Mouse (Mus musculus) ES-Bruce4 (cell line): ENCODE measurements around the gene Adgrl2. TPM values are rescaled to one million over a fixed set of nuclear protein-coding genes. Genes with fewer than 3 reads are reported as not detected.

Experiments used
- H3K27ac ChIP-seq: 2 replicates; pipeline ENCODE4 v1.5.1; 2012; ENCODE audit warnings: low read length, inconsistent platforms; ENCODE audit not compliant: insufficient read depth
- H3K27me3 ChIP-seq: 2 replicates; pipeline ENCODE4 v1.6.1; 2012; ENCODE audit warnings: mild to moderate bottlenecking, low read length, inconsistent platforms; ENCODE audit not compliant: control insufficient read depth, poor library complexity, insufficient read depth, severe bottlenecking
- H3K36me3 ChIP-seq: 2 replicates; pipeline ENCODE4 v1.6.1; 2012; ENCODE audit warnings: inconsistent platforms, mild to moderate bottlenecking, low read length, moderate library complexity; ENCODE audit not compliant: control insufficient read depth, poor library complexity, insufficient read depth, severe bottlenecking
- H3K4me1 ChIP-seq: one replicate; pipeline ENCODE4 v1.8.1; 2011; ENCODE audit warnings: low read length; ENCODE audit not compliant: control insufficient read depth, insufficient read depth
- H3K4me3 ChIP-seq: 2 replicates; pipeline ENCODE4 v1.5.1; 2011; ENCODE audit warnings: low read depth, mild to moderate bottlenecking, low read length
- H3K9ac ChIP-seq: 2 replicates; pipeline ENCODE4 v1.6.1; 2012; ENCODE audit warnings: low read depth, mild to moderate bottlenecking, inconsistent platforms; ENCODE audit not compliant: poor library complexity, severe bottlenecking
- H3K9me3 ChIP-seq: replicated peaks from 2 replicates; pipeline ENCODE4 v1.6.1; 2012; ENCODE audit warnings: mild to moderate bottlenecking, low read length, inconsistent platforms; ENCODE audit not compliant: control insufficient read depth, poor library complexity, insufficient read depth, severe bottlenecking
- CTCF ChIP-seq: IDR thresholded peaks from one replicate; pipeline ENCODE4 v1.8.1; 2011; ENCODE audit warnings: low read depth, low read length
- EP300 ChIP-seq: IDR thresholded peaks from 2 replicates; pipeline ENCODE4 v1.6.1; 2011; ENCODE audit warnings: low read depth, low read length; ENCODE audit not compliant: insufficient read depth
- POLR2A ChIP-seq: IDR thresholded peaks from one replicate; pipeline ENCODE4 v1.8.1; 2011; ENCODE audit warnings: low read length; ENCODE audit not compliant: insufficient read depth
- polyA plus RNA-seq: library from polyadenylated mRNA; stranded (reverse); fragments of >200 nt; gene quantifications from 2 replicates; pipeline ENCODE4 v1.2.4, GENCODE M21; 2011; ENCODE audit warnings: low read depth; ENCODE audit not compliant: missing spikeins, insufficient read depth, insufficient read length

Gene Adgrl2
- polyA plus RNA-seq, 1 experiment: 133 TPM

DNA sequence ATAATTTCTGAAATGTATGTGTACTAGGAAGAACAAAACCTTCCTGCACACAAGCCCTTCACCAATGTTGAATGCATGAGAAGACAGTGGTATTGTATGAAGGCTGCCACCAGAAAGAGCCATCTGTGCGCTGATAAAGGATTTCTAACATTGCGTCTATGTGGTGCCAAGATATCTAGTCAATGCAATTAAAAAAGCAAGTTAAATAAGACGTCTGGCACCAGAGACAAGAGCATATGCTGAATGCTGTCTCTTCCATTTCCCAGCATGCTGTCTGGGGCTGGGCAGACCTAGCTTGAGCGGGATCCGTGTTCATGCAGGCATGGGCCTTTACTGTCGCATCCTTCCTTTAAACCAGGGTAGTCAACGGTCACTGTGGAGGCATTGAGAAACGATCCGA, 55.3 kb downstream of the Adgrl2 start:
- no peak overlapping the region for H3K4me3 ChIP-seq
- H3K9me3 ChIP-seq: no peaks in the 10 kb centered on the region
- H3K9ac ChIP-seq: no peak overlapping the region
- no peaks in the 10 kb centered on the region for H3K27me3 ChIP-seq
- TF ChIP-seq POLR2A (no peak), EP300 (no peak), CTCF (no peak)
- H3K4me1 ChIP-seq: no peaks in the 10 kb centered on the region
- no peaks in the 10 kb centered on the region; the same call in 1 of the 2 replicates for H3K36me3 ChIP-seq
- H3K27ac ChIP-seq: no peak overlapping the region

DNA sequence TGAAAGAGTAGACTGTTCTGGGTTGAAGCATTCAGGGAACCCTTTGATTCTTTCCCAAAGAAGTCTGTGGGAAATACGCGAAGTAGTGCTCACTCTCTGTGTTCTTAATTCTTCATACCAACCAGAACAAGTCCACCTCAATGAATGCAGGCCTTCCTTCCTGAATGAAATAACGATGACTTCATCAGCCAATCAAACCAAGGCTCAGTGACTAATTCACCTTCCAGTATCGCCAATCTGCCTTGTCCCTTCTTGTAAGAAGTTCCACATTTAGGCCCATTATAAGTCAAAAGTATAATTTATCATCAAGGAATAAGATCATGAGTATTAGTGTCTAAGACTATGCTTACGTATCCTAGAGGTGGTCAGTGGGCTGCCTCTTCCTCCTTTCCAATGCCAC, 56.1 kb downstream of the Adgrl2 start:
- no peak overlapping the region for H3K4me3 ChIP-seq
- no peaks in the 10 kb centered on the region for H3K9me3 ChIP-seq
- no peaks in the 10 kb centered on the region for H3K4me1 ChIP-seq
- TF ChIP-seq POLR2A: no peak
- no peak overlapping the region for H3K9ac ChIP-seq
- no peaks in the 10 kb centered on the region; the same call in 1 of the 2 replicates for H3K36me3 ChIP-seq
- H3K27me3 ChIP-seq: no peaks in the 10 kb centered on the region
- no peak overlapping the region for H3K27ac ChIP-seq

DNA sequence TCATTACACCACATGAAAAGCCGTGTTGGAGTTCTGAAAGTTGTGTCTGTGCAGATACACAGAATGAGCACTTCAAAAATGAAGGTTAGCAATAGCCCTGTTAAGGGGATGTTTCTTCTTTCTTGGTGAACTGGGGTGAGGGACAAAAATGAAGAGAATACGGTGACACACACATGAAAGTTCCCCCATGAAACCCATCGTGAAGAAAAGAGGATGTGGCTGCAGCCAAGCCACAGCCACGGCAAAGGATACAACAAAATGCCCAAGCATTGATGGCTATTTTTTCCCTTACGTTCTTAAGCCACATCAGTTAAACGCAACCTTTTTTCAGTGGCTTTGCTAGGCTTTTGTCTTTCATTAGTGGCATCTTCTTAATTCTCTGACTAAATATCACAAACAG, 57.2 kb downstream of the Adgrl2 start:
- Histone ChIP-seq H3K27me3 (no peaks in the 10 kb centered on the region), H3K9ac (no peak overlapping the region), H3K9me3 (no peaks in the 10 kb centered on the region), H3K27ac (no peak overlapping the region), H3K36me3 (no peaks in the 10 kb centered on the region; the same call in 1 of the 2 replicates), H3K4me3 (no peak overlapping the region), H3K4me1 (no peaks in the 10 kb centered on the region)
- TF ChIP-seq EP300 (no peak), POLR2A (no peak), CTCF (no peak)

DNA sequence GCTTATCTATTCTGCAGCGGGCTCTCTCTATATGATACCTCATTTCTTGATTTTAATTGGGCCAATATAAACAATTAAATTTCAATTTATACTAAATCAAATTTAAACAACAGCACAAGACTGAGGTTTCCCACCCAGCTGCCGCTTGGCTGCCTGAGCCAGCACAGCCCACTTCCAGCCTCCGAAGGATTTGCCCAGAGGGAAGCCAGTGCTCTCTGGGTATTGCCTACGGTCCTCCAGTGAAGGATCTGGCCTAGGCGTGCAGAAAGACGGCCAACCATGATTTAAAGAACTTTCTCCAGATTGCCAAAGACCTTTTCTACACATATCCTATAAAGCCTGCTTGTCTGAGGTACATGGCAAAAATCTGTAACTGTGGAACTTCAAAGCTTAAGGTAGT, 59.4 kb downstream of the Adgrl2 start:
- Histone ChIP-seq H3K9ac (no peak overlapping the region), H3K4me1 (peaks cover 1% of the 10 kb centered on the region), H3K27me3 (no peaks in the 10 kb centered on the region), H3K36me3 (no peaks in the 10 kb centered on the region; the same call in 1 of the 2 replicates), H3K4me3 (no peak overlapping the region), H3K27ac (no peak overlapping the region), H3K9me3 (no peaks in the 10 kb centered on the region)
- TF ChIP-seq POLR2A (no peak), CTCF (no peak), EP300 (no peak)

DNA sequence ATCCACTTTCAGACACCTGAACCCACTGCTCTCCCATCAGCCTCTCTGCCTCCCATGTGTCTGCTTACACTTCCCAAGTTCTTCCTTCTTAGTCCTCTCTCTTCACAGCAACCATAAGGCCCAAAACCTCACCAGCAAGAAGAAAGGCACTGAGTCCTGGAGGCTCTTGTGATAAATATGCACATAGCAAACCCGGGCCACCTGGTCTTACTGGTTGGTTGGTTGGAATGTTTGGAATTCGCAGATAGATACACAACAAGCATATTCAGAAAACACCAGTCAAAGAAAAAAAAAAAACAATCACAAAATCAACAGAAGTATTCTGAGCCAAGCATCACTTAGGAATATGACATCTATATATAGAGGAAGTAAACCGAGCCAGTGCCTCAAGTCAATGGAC, 64.0 kb downstream of the Adgrl2 start:
- H3K36me3 ChIP-seq: no peaks in the 10 kb centered on the region
- H3K4me1 ChIP-seq: peaks cover 1% of the 10 kb centered on the region
- no peak overlapping the region for H3K4me3 ChIP-seq
- no peaks in the 10 kb centered on the region for H3K27me3 ChIP-seq
- TF ChIP-seq CTCF: no peak
- TF ChIP-seq EP300: no peak
- TF ChIP-seq POLR2A: no peak
- H3K27ac ChIP-seq: no peak overlapping the region
- no peaks in the 10 kb centered on the region for H3K9me3 ChIP-seq
- H3K9ac ChIP-seq: no peak overlapping the region

DNA sequence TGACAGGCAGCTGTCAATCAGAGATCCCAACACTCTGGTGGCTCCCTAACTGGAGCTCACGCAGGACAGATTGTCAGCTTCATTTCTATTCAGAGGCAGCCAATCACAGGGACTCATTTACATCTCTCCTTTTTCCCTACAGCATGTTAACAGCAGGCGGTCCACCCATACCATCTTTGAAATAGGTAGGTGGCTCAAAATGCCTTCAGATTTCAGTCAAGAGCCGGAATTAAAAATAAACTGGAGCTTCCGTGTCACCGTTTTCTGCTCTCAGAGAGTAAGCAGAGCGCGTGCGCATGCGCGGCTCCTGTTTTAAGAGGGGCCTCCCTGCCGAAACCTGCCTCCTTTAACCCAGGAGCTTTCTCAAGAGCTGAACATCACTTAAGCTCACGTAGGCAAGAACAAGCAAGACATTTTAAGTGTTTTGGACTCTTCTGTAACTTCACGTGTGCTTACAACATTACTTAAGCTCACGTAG, 67.7 kb downstream of the Adgrl2 start:
- H3K4me1 ChIP-seq: peaks cover 3% of the 10 kb centered on the region

More for the DNA sequence above, 67.7 kb downstream of the Adgrl2 start:
- no peaks in the 10 kb centered on the region for H3K9me3 ChIP-seq
- H3K36me3 ChIP-seq: no peaks in the 10 kb centered on the region
- no peak overlapping the region; the same call in 1 of the 2 replicates for H3K4me3 ChIP-seq
- 0 out of 2 replicates have a peak overlapping the region, but pooled peaks have one; percentile 56 for H3K9ac ChIP-seq
- H3K27ac ChIP-seq: no peak overlapping the region
- no peaks in the 10 kb centered on the region for H3K27me3 ChIP-seq
- TF ChIP-seq POLR2A (no peak), CTCF (no peak), EP300 (no peak)
